Mouse (Mus musculus) small intestine, adult 2 months (tissue): ENCODE measurements around the gene Arpp21.

Experiments used
- CTCF ChIP-seq: fragments of 200-500 bp; IDR thresholded peaks from 2 replicates; pipeline ENCODE4 v1.5.1; 2012; ENCODE audit warnings: low read depth, mild to moderate bottlenecking, control low read depth, inconsistent platforms, low read length, moderate library complexity, mixed read lengths; ENCODE audit not compliant: insufficient replicate concordance, insufficient read length; ENCODE audit errors: extremely low read depth
- POLR2A ChIP-seq: fragments of 200-500 bp; IDR thresholded peaks from 2 replicates; pipeline ENCODE4 v1.6.1; 2012; ENCODE audit warnings: low read depth, mild to moderate bottlenecking, control low read depth, inconsistent platforms, low read length, moderate library complexity

DNA sequence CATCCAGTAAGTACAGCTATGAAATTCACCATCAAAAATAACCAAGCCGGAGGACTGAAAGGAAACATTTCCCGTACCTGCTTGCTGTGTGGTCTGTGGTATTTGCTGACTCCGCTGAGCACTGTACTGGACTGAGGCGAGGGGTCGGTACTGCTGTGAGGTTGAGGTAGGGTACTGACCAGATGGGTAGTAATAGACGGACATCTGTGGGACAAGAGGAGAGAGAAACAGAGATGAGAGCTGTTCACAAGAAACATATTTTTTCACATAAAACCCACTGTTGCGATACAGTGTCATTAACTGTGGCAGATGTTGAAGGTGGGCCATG, 116.7 kb downstream of the Arpp21 start:
- TF ChIP-seq CTCF (no peak), POLR2A (no peak)
